Mouse (Mus musculus) heart, postnatal 0 days (tissue): ENCODE data around the gene Car1.

Source experiments
- CTCF ChIP-seq: IDR thresholded peaks from 2 replicates; pipeline ENCODE4 v1.5.1; 2016; ENCODE audit warnings: antibody characterized with exemption, control low read depth, low read depth
- EP300 ChIP-seq: IDR thresholded peaks from 2 replicates; pipeline ENCODE4 v1.6.1; 2016; ENCODE audit warnings: antibody characterized with exemption, low read depth

- no peak for TF ChIP-seq CTCF
- no peak for TF ChIP-seq EP300
Observed at GRCm38 (mm10) chr3:14839466-14840118, 31.4 kb upstream of the Car1 start.
